Mouse (Mus musculus) testis, adult 2 months (tissue): Measurements from ENCODE around the gene 1700020A23Rik.

ENCODE experiments used
- CTCF ChIP-seq: fragments of 200-500 bp; IDR thresholded peaks from 2 replicates; pipeline ENCODE4 v1.5.1; 2012; ENCODE audit warnings: low read depth, mild to moderate bottlenecking, inconsistent platforms, low read length, moderate library complexity; ENCODE audit not compliant: control insufficient read depth, insufficient read depth, insufficient replicate concordance
- POLR2A ChIP-seq: fragments of 200-500 bp; IDR thresholded peaks from 2 replicates; pipeline ENCODE4 v1.6.1; 2012; ENCODE audit warnings: low read depth, mild to moderate bottlenecking, inconsistent platforms, low read length, moderate library complexity; ENCODE audit not compliant: control insufficient read depth

DNA sequence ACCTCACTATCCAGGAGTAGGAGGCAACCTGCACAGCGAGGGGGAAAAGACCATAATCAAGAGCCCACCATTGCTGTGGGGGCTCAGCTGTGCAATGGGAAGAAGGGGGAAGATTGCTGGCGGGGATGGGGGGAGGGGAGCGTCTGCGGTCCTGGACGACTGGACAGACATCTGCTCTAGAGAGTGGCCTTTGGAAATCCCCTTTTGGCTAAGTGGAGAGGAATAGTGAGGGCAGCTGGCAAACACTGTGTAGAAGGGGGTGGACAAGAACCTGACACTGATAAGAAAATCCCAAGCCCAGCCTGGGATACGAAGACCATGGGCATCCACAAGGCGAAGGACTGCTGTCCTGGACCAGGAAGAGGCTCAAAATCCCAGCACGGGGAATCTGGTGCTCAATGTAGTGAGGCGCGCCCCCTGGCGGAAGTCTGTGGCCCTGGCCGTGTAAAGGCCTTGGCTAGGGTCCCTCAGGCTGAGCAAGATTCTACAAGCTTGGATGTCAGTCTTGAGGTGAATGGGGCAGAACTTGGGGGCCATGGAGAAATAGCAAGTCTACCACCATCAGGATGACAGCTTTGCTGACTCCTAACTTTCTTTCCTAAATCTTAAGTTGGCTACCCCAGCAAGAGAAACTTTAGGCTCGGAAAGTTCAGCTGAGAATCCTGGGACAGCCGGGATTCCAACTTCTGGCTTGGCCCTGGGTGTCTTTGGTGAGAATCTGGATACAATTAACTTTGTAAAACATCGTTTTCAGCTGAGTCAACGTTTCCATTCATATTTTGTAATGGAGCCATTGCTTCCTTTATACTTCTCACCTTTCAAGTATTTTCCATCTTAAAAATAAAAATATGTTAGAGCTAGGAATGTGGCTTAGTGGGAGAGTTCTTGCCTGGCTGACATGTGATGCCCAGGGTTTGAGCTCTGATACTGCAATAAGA is 6.8 kb downstream of the 1700020A23Rik start:
- TF ChIP-seq CTCF (peak; percentile 91), POLR2A (peak; percentile 8; the same call in 1 of the 2 replicates)
